Mouse (Mus musculus) embryo, embryonic 10.5 days (tissue): ENCODE results near the gene Arl15.
A peak's percentile ranks its signal among the peaks of the same experiment; 100 is the strongest.

Source experiments
- DNase-seq: peaks from one replicate; pipeline ENCODE4 v3.0.0-alpha.2; 2015; ENCODE audit warnings: low spot score

Arl15 gene

DNA sequence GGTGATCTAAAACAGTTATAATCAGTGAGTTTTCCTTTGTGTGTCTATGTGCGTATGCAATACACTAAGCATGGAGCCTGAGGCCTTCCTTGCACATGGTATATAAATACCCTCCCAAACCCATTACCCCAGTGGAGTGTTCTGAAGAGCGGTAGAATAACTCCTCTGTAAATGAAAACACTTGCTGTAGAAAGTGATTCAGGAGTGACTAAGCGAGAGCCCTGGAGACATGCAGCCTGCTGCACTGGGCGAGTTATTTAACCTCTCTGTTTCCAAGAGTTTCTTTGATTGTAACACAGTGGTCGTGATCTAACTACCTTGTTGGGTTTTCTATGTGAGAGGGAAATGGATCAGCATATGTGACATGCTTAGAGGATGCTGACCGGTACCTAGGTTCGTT is 266.9 kb downstream of the Arl15 start:
- DNase-seq: no peak

DNA sequence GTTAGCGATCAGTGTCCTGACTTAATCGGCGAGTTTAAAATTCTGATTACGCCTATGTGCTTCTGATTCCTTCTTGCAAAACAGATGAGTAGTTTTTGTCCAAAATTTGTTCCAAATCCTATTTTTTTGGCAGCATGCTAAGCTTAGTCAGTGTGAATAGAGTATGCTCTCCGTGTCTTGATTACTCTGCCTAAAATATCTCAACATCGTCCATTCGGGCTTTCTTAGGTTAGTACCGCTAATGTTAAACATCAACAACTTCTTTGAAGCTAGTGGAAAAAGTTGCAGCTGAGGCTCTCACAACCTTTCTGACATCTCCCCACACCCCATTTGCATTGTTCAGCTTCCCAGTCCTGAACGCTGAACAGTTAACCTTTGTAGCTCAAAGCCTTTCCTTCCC is 269.8 kb downstream of the Arl15 start:
- DNase-seq: no peak

DNA sequence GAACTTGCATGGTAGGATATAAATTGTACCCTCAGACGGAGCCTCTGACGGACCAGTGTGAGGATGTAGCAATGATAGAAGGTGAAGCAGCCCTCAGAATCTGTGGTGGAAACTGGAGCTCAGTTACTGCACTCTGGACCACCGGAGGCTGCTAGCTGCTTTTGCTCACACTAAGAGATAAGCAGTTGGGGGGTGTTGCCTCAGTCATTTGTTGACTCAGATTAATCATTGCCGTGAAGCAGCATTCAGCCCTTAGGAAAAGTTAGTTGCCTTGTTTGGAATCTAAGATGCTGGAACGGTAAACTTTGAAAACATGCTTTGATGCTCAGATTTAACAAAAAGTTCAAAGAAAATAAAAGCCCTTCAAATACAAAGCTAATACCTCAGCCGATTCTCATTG is 270.7 kb downstream of the Arl15 start:
- no peak for DNase-seq

DNA sequence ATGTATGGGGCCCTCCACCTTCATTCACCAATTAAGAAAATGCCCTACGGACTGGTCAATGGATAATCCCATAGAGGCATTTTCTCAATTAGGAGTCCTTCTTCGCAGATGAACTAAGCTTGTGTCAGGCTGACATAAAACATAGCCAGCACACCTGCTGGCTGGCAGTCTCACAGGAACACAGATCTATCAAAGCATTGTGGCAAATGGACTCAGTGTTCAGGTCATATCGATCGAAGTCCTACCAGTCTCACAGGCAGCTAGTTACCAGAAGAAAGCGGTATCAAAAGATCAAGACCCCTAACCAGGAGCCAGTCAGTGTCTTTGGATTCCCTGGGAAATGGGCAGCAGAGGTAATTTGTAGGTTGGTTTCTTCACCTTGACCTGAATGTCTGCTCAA is 274.1 kb downstream of the Arl15 start:
- no peak for DNase-seq

DNA sequence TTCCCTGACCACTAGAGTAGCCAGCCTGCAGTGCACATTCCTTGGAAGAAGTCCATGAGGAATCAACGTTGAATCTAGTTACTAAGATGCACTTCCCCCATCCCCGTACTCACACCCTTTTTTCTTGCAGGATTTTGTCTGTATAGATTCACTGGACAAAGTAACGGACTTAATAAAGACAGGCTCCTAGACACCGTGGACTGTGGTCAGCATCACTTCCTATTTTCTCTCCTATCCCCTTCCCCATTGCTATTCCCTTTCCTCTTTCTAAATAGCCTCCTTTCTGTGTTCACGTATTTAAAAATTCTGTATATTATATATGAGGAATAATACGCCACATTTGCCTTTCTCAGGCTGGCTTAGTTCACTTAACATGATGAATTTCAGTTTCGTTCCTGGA is 277.1 kb downstream of the Arl15 start:
- no peak for DNase-seq

DNA sequence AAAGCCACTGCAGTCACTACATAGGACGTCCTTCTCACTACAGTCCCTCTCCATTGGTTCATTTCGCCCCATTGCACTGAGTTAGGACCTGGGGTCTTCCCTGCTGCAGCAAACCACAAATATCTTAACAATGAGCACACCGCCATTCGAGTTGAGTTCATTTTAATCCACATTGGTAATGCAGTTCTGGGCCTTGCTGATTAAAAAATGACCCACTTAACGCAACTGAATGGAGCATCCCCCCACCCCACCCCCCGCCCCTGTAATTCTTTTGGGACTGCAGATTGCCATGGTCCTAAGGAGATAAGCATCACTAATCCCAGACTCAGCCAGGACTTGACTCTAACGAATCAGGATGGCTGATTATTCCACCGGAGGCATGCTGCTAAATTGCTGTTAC is 280.2 kb downstream of the Arl15 start:
- DNase-seq: no peak

DNA sequence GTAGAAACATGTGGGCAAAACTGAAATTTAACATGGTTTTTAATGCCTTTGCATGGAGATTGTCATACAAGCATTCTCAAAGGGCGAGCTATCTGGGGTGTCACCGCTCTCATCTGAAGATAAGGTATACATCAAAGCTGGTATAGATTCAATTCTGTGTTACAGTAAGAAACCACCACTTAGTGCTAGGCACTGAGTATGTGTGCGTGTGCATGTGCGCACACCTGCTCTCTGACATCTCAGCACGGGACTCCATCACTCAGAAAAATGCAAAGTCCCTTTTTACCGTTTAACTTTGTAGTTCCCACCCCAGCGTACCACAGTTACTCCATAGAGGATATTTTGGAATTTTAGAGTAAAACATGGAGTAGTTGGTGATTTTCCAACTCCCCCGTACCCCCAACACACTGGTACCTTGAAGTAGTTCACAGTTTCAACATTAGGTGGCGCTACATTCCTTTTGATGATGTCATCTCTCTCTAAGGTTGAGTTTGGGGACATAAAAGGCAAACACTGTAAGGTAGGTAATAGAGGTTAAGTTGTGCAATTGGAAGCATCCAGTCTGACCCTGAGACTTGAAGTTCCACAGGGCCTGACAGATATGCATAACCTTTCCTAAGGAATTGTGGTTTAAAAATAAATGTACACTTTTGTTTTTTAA is 281.5 kb downstream of the Arl15 start:
- DNase-seq: peak; percentile 82

DNA sequence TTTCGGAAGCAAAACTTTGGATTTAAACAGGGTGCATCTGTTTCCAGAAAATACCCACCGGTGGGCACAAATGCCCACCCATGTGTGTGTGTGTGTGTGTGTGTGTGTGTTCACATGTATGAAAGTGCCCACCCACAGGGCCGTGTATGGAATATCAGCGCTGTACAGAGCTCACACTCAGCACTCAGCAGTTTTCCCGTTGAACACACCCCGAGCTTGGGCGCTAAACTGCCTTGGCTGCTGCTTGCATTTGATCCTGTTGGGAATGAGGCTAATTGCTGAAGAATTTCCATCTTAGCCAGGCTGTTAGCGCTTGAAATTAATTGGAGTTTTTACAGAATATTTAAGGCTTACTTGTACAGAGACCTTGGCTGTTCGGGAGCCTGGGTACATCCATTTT is 282.9 kb downstream of the Arl15 start:
- no peak for DNase-seq

DNA sequence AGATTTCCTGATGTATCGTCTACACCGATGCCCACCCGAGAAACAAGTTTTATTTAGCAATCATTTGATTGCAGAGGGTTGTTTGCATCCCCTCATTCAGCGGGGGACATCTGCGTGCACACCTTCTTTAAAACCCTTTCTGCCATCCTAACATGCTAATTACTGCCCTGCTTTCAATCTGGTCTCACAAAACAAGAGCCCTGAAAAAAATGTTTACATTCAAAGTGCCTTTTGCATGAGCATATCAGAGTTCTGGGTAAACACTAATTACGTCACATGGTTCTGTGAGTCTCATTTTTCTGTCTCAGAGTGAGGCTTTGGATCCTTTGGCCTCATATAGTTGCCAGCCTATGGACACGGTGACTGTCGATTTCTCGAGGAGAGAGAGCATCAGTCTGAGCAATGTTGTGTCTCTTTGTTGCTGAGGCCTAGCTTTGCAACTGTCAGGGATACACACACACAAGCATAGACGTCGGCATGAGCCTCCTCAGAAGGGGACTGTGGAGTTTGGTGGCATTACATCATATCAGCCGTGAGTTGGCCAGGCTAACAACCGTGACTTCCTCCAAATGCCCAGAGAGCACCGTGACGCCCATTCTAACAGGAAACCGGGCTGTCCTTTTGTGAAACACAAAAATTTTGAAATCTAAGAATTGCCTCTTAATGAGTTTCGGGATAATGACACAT is 283.4 kb downstream of the Arl15 start:
- peak; percentile 40 for DNase-seq

DNA sequence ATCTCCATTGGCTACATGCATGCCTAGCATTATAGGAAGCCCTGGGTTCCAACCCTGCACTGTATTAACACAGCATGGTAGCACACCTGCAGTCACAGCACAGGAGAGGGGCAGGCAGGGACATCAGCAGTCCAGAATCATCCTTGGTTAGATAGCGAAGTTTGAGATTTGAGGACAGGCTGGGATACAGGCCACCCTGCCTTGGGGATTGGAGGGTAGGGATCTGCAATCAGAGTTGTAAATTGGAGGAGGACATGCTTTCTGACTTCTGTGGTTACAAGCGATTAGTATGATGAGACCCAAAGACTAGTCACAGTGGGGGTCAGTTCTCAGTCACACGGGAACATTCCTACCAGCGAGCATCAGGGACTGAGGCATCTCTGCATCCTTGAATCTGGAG is 284.5 kb downstream of the Arl15 start:
- DNase-seq: no peak

DNA sequence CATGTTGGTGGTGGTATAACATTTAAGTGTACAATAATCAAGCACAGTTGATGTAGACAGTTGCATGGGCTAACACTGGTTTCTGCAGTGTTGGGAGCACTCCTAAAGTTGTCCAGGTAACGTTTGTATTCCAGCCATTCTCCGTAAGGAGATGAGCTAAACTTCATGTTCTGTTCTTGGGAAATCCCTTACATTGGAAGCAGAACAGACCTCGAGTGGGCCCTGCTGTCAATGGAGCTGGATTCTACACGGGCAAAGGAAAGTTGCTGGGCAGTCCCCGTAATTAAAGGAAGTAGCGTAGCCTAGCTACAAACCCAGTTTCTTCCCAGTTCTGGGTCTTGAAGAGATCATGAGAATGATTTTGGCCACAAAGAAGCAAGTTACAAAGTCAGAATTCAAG is 285.4 kb downstream of the Arl15 start:
- DNase-seq: no peak

DNA sequence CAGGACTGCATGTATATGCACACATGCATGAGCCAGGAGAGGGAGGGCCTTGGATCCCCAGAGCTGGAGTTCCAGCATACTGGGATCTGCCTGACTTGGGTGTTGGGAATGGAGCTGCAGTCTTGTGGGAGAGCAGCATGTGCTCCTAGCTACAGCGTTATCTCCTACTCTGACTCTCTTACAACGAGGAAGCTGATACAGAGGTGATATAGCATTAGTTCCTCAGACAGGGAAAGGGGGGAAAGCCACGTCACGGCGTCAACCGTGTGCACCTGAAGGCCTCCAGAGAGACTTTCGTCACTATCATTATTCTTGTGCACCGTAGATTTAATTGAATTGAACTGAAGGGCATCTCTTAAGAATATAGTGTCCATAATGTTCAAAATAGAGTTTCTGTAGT is 286.2 kb downstream of the Arl15 start:
- no peak for DNase-seq

DNA sequence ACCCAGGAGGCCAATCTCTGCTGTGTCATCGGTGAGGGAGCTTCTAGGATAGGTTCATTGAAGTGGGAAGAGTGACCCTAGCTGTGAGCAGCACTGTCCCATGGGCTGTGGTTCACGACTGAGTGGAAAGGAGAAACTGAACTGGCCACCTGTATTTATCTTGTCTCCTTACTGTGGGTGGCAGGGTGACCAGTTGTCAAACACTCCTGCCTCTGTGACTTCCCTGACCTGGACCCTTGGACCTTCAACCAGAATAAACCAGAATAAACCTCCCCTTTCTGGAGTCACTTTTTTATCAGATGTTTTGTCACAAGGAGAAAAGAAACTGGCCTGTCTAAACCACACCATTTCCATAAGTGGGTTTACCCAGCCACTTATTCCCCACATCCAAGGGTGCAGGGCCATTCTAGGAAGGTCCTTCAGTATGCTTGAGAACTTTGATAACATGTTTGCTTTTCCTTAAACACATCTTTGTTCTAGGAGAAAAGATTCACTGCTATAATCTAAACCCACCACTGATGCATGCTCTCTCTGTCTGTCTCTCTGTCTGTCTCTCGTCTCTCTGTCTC is 289.3 kb downstream of the Arl15 start:
- DNase-seq: no peak

DNA sequence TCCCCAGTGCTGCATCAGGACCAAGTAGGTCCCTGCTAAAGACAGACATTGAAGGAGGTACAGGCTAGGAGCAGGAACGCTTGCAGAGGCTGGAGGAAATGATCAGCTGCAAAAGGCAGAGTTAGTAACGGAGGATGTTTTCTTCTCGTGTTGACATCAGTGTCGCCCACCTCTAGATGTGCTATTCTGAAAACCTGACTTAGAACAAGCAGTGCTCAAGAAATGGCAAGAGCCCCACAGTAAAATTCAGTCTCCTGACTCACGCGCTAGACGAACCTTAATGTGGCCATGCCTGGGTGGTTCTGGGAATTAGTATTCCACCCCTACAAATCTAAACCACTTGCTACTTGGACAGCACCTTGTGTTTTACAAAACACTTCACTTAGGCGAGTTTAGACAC is 291.1 kb downstream of the Arl15 start:
- DNase-seq: no peak

DNA sequence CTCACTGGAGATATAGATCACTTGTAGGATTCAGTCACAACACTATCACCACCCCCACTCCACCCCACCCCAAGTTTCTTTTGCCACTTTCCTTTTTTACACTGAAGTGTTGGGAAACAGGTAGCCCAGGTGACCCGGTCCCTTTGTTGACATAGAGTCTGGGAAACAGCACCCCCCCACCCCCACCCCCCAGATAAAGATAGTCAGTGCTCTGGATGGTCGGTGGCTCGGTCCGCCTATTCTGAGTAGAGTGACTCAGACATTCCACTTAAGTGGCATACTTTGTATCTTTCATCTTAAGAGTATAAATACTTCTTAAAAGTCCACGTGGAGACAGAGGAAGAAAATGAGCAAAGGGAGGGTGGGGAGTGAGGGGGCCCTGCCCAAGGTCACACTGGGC is 292.0 kb downstream of the Arl15 start:
- no peak for DNase-seq

DNA sequence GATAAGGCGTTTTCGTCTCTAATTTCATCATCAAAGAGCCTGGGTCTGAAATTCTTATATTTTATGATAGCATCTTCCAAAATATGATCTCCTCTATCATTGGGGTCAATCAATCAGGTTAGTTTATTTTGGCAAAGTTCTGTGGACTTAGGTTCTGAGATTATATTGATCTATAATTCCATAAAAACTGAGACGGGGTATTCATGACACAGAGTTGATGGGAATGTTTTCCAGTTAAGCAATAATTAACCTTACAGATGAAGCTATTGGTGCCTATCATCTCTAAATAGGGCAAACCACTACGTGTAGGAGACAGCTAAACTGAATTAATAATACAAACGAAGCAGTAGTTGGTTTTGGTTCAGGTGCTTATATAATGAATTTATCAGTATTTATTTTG is 292.5 kb downstream of the Arl15 start:
- DNase-seq: no peak

DNA sequence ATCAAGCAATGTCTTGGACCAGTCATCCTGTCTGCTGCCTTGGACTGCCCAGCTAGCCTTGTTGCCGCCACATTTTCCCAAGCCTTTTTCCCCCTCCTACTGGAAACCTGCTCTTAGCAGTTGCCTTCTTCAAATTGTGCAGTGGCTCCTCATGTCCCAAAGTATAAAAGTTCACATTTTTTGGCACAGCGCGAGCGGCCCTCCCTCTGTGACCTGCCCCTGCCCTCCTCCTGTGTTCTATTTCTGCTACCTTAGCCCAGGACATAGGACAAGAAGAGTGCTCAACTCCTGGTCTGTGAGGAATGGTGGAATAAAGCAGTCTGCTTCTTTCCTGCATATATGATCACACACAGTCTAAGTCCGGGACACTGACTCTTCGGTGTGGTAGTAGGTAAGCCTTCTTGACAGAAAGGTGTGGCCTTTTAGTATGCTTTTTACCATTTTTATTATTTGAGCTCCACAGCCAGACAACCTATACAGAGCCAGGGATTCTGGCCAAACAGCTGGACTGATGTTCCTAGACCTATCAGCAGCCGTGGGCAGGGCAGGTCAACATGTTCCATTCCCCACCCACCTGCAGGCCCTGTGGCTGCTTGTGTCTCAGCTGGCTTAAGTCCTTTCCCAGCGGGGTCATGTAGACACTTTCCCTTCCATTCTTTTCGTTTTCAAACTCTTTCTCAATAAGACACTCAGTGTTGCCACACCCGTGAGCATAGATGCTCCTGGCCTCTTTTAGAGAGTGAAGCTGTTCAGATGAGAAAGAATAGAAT is 293.6 kb downstream of the Arl15 start:
- DNase-seq: no peak

DNA sequence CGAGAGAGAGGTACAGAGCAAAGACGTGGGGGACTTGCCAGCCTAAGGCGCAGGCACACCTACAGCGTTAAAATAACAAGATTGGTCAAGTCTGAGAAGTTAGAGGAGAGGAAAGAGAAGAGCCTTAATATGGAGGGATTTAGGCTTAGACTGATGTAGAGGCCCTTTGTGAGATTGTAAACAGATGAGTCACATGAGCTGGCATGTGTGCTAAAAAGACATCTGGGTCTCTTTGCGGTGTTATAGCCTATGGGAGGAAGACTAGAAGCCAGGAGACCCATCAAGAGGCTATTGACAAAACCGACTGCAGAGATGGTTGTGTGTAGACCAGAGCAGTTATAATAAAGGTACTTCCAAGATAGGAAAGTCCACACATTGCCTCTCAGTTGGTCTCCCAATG is 296.5 kb downstream of the Arl15 start:
- no peak for DNase-seq

DNA sequence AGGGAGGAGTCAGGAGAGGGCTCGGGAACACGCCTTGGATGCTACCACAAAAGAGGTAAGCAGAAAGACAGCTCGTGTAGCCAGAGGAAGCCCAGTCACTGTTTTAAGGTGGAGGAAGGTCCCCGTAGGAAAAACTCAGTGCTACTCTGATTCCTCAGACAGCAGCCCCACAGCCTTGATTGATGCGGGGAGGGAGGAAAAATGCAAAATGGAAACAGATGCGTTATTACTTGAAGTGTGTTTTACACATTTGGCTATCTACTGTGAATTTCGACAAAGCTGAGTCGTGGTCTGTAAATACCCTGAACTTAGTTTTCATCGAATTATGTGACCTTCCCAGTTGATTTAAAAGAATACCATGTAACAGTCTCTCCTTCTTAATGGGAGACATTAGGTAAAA is 296.9 kb downstream of the Arl15 start:
- DNase-seq: peak; percentile 47

DNA sequence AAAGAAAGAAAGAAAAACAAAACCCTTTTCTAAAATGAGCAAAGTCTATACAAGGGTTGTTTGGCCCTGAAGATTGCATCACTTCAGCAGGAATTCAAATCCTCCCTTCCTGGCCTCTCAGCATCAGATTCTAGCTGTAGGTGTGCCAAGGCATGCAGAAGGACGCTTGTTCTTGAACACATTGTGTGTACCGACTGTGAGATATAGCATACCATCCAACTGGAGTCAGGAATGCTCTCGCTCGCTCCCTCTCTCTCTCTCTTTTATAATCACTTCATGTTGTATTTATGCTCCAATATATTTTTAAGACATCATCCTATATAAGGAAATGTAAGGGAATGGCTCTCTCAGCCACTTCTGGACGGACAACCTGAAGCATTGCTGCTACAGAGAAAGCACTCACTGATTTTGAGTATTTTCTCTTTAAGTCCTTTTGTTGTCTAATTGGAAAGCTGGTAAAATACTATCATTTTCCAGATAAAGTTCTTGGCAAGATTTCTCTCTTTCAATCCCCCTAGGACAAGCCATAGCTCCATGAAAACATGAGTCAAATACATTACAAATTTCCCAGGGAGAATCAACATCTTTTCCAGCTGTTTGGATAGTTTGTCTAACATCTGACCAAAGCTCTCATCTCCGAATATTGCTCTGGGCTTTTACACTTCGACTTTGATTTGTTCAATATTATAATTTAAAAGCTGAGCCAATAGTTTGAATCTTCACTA is 300.0 kb downstream of the Arl15 start:
- no peak for DNase-seq

DNA sequence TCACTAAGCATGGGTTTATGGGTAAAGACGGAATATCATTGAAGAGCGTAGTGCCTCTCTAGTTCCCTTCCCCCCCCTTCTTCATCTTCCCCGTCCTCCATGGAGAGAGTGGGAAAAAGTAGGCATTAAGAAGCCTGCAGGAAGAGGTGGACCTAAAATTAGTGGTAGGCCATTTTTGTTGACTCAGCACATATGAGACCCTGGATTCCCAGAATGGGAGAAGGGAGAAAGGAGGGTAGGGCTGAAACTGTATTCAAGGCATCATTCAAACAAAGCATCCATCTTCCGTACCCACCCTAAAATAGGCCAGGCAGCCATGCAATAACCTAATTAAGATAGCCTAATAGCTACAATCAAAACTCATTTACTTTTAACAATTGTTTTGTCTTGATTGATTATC is 301.1 kb downstream of the Arl15 start:
- DNase-seq: no peak

DNA sequence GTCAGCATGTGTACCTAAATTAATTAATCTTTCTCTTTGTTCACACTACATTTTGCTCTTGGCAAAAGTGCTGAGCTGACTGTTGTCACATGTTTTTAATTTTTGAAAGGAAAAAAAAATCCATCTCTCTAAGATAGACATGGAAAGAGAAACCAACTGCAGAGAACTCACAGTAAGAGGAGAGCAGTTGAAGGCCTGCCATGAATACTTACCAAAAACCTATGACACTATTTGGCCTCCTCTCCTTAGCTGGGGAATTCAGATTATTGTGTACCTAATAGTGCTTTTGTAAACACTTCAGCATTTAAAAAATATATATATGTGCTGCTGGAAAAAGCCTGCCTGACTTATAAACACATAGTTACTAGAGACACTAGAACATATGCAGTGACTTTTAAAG is 302.1 kb downstream of the Arl15 start:
- DNase-seq: no peak
